Mouse (Mus musculus): ENCODE data around the gene Zfp64. TPM values are rescaled to one million over a fixed set of nuclear protein-coding genes. Genes with fewer than 3 reads are reported as not detected.

Zfp64 gene
- polyA plus RNA-seq, 1 experiment from 2014 or later: 44.3 TPM

DNA sequence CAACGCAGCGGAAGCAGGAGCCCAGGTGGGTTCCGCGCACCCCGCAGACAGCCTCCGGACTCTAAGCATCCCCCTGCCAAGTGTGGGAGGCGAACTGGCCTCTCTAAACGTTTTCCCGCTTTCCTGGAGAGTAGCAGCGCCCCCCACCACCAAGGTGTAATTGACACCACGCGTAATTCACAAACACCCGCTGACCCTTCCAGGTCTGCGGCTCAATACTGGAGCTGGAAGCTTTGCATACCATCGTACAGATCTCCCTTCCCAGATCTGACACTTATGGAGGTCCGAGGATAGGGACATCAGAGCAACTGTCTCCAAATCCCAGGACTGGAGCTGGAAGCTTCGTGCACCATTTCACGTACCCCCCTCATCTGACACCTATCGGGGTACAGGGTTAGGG lies 43.9 kb downstream of the Zfp64 start:
- Histone ChIP-seq H3K4me1 (peaks cover 47% of the 10 kb centered on the region), H3K36me3 (0 out of 2 replicates have a peak, but pooled peaks cover 3% of the 10 kb centered on the region), H3K9me3 (replicated peaks) (no peaks in the 10 kb centered on the region), H3K4me3 (peak overlapping the region; percentile 60), H3K27me3 (ENCODE audit: low read depth, poor library complexity, severe bottlenecking) (peaks cover 44% of the 10 kb centered on the region), H3K27ac (0 out of 2 replicates have a peak overlapping the region, but pooled peaks have one; percentile 30)
- peak; percentile 46 for DNase-seq (ENCODE audit: low spot score)
- under 1% methylated on average over 19 of the region's 19 CpGs for WGBS

DNA sequence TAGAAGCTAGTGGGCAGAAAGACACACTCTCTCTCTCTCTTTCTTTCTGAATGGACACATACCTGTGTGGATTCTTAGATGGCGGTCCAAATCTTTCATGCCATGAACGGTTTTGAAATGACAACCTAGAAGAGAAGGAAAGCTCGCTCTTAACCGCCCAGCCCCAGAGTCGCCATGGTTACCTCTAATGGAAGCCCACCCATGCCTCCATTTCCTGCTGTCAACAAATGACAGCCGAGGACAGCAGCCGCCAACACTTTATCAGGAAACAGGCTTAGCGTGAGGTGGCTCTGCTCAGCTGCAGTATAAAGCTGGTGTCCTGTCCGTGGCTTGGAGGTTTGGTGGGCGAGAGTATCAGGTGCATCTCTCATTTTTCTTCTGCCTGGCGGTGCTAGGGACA lies 49.4 kb downstream of the Zfp64 start:
- 0 out of 2 replicates have a peak, but pooled peaks cover 3% of the 10 kb centered on the region for H3K36me3 ChIP-seq
- peaks cover 17% of the 10 kb centered on the region for H3K27me3 ChIP-seq (ENCODE audit: low read depth, poor library complexity, severe bottlenecking)
- peak overlapping the region; percentile 64; the same call in 1 of the 2 replicates for H3K27ac ChIP-seq
- DNase-seq (ENCODE audit: low spot score): no peak
- H3K4me1 ChIP-seq: peaks cover 44% of the 10 kb centered on the region
- no peak overlapping the region for H3K4me3 ChIP-seq
- H3K9me3 ChIP-seq (replicated peaks): no peaks in the 10 kb centered on the region
- WGBS: 53% methylated on average over 11 of the region's 11 CpGs

DNA sequence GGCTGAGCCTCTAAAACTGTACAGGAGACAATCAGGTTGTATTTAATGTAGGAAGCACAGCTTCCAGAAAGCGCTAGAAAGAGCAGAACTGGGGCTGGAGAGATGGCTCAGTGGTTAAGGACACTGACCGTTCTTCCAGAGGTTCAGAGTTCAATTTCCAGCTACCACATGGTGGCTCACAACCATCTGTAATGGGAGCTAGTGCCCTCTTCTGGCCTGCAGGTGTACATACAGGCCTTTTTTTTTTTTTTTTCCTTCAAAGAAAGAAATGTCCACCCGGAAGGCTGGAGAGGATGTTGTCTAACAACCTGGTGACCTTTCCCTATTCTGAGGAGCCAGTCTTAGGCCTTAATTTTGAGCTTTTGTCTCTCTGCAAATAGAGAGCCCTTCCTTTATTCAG lies 50.5 kb downstream of the Zfp64 start:
- WGBS: 67% methylated on average over 3 of the region's 3 CpGs
- peak overlapping the region; percentile 64 for H3K27ac ChIP-seq
- H3K4me1 ChIP-seq: peaks cover 33% of the 10 kb centered on the region
- no peaks in the 10 kb centered on the region for H3K9me3 ChIP-seq (replicated peaks)
- no peak overlapping the region for H3K4me3 ChIP-seq
- DNase-seq (ENCODE audit: low spot score): no peak
- peaks cover 5% of the 10 kb centered on the region for H3K27me3 ChIP-seq (ENCODE audit: low read depth, poor library complexity, severe bottlenecking)
- H3K36me3 ChIP-seq: 0 out of 2 replicates have a peak, but pooled peaks cover 3% of the 10 kb centered on the region

DNA sequence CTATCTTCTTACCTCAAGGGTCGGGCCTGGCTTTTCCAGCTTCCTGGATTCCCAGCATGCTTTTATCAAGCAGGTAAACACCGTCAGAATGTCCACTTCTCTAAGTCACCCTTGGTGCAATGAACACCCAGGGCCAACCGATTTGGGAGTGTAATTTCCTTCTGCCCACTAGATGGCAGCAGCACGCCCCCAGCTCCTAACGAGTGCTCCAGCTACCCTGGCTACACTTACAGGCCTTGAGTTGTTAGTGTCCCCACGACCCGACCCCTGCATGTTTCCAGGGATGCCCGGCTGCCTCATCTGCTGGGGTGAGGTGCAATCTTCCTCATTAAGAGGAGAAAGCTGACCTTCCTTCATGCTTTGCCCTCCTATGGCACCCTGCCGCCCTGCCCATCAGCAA lies 51.2 kb downstream of the Zfp64 start:
- H3K36me3 ChIP-seq: no peaks in the 10 kb centered on the region
- peaks cover 31% of the 10 kb centered on the region for H3K4me1 ChIP-seq
- no peaks in the 10 kb centered on the region for H3K9me3 ChIP-seq (replicated peaks)
- 18% methylated on average over 9 of the region's 9 CpGs for WGBS
- no peak overlapping the region for H3K27ac ChIP-seq
- H3K27me3 ChIP-seq (ENCODE audit: low read depth, poor library complexity, severe bottlenecking): no peaks in the 10 kb centered on the region
- H3K4me3 ChIP-seq: no peak overlapping the region
- DNase-seq (ENCODE audit: low spot score): peak; percentile 83

DNA sequence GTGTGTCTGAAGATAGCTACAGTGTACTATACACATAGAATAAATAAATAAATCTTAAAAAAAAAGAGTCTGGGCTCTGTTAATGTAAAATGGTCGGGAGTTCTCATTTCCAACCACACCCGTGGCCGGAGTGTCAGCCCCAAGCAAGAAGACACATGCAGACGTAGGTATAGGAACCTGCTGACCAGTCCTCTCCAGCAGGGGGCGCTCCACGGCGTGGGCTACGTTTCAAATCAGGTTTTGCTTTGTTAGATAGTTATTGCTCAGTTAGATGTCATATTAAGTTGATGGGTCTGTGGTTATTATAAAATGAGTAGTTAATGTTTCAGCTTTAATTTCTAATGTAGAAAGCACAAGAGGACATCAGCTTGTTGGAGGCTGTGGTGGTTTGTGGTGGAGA lies 52.8 kb downstream of the Zfp64 start:
- DNase-seq (ENCODE audit: low spot score): peak; percentile 80
- no peak overlapping the region for H3K4me3 ChIP-seq
- WGBS: 26% methylated on average over 8 of the region's 8 CpGs
- no peaks in the 10 kb centered on the region for H3K9me3 ChIP-seq (replicated peaks)
- no peak overlapping the region for H3K27ac ChIP-seq
- H3K27me3 ChIP-seq (ENCODE audit: low read depth, poor library complexity, severe bottlenecking): no peaks in the 10 kb centered on the region
- H3K4me1 ChIP-seq: peaks cover 31% of the 10 kb centered on the region
- 0 out of 2 replicates have a peak, but pooled peaks cover 3% of the 10 kb centered on the region for H3K36me3 ChIP-seq

DNA sequence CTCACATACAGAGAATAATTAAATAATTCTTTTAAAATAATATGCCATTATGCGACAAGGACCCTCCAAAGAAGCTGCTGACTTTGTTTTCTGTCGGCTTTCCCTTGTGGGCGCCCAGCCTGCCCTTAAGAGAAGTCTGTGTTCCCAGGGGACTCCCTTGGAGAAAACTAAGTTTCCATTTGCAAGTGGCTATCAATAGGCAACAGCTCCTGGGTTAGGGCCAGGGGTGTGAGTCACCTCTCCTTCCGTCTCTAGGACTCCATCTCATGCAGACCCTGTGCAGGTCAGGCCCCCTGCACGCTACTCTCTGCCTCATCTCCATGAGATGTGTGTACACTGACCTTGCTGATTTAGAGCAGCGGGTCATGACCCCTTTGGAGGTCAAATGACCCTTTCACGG lies 57.5 kb downstream of the Zfp64 start:
- DNase-seq (ENCODE audit: low spot score): no peak
- H3K36me3 ChIP-seq: 0 out of 2 replicates have a peak, but pooled peaks cover 3% of the 10 kb centered on the region
- no peak overlapping the region for H3K27ac ChIP-seq
- H3K4me1 ChIP-seq: no peaks in the 10 kb centered on the region
- no peaks in the 10 kb centered on the region for H3K9me3 ChIP-seq (replicated peaks)
- H3K27me3 ChIP-seq (ENCODE audit: low read depth, poor library complexity, severe bottlenecking): no peaks in the 10 kb centered on the region
- no peak overlapping the region for H3K4me3 ChIP-seq
- WGBS: 87% methylated on average over 7 of the region's 7 CpGs

DNA sequence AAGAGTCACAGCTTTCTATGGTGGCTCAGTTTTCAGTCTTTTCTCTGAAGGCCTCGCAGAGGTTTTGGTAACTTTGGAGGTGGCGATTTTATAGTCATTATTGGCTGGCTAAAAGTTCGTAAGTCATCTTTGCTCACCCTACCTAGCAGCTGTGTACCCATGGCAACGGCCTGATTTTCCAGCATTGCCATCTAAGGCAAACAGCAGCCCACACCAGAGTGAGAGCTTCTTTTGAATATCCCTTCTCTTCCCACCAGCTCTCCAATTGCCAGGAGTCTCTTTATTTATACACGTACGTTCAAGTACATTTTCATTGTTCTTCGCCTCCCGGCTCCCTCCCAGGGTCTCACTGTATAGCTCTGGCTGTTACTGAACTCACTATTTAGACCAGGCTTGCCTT lies 59.9 kb downstream of the Zfp64 start:
- Histone ChIP-seq H3K4me1 (0 out of 2 replicates have a peak, but pooled peaks cover 2% of the 10 kb centered on the region), H3K9me3 (replicated peaks) (no peaks in the 10 kb centered on the region), H3K27me3 (ENCODE audit: low read depth, poor library complexity, severe bottlenecking) (no peaks in the 10 kb centered on the region), H3K4me3 (no peak overlapping the region), H3K36me3 (0 out of 2 replicates have a peak, but pooled peaks cover 3% of the 10 kb centered on the region), H3K27ac (no peak overlapping the region)
- 92% methylated on average over 8 of the region's 8 CpGs for WGBS
- DNase-seq (ENCODE audit: low spot score): no peak

DNA sequence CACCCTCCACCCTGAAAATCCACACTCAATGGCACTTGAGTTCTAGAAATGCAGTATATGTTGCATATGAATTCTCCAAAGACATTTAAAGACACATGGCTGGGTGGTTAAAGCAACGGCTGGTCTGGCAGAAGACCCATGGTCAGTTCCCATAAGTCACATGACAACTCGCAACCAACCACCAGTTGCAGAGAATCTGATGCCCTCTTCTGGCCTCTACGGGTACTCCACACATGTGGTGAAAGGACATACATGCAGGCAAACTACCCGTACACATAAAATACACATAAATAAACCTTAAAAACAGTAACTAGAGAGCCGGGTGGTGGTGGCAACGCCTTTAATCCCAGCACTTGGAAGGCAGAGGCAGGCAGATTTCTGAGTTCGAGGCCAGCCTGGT lies 60.6 kb downstream of the Zfp64 start:
- Histone ChIP-seq H3K4me1 (0 out of 2 replicates have a peak, but pooled peaks cover 2% of the 10 kb centered on the region), H3K4me3 (no peak overlapping the region), H3K27me3 (ENCODE audit: low read depth, poor library complexity, severe bottlenecking) (no peaks in the 10 kb centered on the region), H3K9me3 (replicated peaks) (no peaks in the 10 kb centered on the region), H3K36me3 (0 out of 2 replicates have a peak, but pooled peaks cover 3% of the 10 kb centered on the region), H3K27ac (no peak overlapping the region)
- no peak for DNase-seq (ENCODE audit: low spot score)
- WGBS: 90% methylated on average over 7 of the region's 7 CpGs

DNA sequence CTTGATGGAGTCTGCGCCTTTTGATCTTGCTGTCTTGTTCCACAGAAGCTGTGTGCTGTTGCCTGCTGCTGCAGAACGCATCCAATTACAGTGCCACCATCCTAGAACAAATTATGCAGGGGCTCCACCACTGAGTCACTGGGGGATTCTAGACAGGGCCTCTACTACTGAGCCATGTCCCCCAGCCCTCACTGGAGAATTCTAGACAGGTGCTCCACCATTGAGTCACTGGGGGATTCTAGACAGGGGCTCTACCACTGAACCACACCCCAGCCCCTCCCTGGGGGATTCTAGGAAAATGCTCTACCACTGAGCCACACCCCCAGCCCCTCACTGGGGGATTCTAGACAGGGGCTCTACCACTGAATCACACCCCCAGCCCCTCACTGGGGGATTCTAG lies 63.3 kb downstream of the Zfp64 start:
- DNase-seq (ENCODE audit: low spot score): no peak
- no peak overlapping the region for H3K4me3 ChIP-seq
- WGBS: 83% methylated on average over 2 of the region's 2 CpGs

DNA sequence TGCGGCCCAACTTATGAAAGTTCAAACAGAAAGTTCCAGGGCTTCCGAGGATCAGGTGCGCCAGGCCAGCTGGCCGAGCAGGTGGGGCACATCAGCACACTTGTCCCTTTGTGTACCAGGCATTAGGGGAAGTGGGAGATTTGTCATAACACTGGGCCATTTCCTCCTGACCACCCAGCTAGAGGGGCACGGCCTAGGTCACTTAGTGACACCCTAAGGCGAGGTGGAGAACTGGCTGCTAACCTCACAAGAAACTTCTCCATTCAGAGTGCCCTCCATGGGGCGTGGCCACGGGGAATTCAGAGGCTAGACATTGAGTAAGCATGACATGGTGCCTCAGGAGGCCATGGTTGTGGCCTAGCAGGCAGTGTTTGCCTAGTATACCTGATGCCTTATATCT lies 70.7 kb downstream of the Zfp64 start:
- Histone ChIP-seq H3K4me1 (peaks cover 8% of the 10 kb centered on the region; the same call in 1 of the 2 replicates), H3K27ac (no peak overlapping the region), H3K27me3 (ENCODE audit: low read depth, poor library complexity, severe bottlenecking) (no peaks in the 10 kb centered on the region), H3K36me3 (no peaks in the 10 kb centered on the region), H3K4me3 (no peak overlapping the region), H3K9me3 (replicated peaks) (no peaks in the 10 kb centered on the region)
- no peak for DNase-seq (ENCODE audit: low spot score)
- WGBS: 72% methylated on average over 8 of the region's 8 CpGs

More for the DNA sequence above, 63.3 kb downstream of the Zfp64 start:
- Histone ChIP-seq H3K27ac (no peak overlapping the region), H3K27me3 (ENCODE audit: low read depth, poor library complexity, severe bottlenecking) (no peaks in the 10 kb centered on the region), H3K9me3 (replicated peaks) (no peaks in the 10 kb centered on the region), H3K36me3 (no peaks in the 10 kb centered on the region), H3K4me1 (peaks cover 10% of the 10 kb centered on the region; the same call in 1 of the 2 replicates)

DNA sequence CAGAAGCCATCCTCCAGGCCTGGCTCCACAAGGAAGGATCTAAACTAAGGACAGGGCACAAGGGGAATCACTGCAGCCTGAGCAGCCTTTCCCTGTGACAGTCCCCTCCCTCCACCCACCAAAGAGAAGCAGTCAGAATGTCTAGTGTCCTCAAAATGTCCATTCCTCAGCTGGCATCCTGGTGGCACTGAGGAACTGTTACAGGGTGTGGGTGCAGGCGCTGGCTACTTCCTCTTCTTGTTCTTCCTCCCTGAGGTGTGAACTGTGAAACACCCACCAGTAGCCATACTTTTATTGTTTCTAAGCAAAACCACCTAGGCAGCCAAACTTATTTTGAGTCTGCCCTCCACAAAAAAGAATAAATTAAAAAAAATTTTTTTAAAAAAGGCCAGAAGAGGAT lies 72.4 kb downstream of the Zfp64 start:
- Histone ChIP-seq H3K27me3 (ENCODE audit: low read depth, poor library complexity, severe bottlenecking) (no peaks in the 10 kb centered on the region), H3K9me3 (replicated peaks) (no peaks in the 10 kb centered on the region), H3K4me1 (no peaks in the 10 kb centered on the region), H3K27ac (no peak overlapping the region), H3K36me3 (no peaks in the 10 kb centered on the region), H3K4me3 (no peak overlapping the region)
- WGBS: 94% methylated on average over 1 of the region's 1 CpGs
- no peak for DNase-seq (ENCODE audit: low spot score)

DNA sequence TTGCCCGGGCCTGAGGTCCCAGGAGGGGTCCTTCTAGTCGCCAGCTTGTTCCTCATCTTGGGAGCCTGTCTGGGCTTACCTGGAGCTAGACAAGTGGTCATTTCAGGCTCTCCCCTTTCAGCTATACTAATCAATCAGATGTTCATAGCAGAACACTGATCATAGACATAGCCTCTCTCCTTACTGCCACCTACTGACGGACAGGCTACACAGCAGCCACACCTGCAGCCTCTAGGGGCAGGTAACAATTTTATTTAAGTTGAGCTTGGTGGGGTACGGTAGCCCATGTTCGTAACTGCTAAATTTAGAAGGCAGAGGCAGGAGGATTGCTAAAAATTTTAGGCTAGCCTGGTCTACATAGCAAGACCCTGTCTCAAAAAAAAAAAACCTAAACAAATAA lies 73.5 kb downstream of the Zfp64 start:
- Histone ChIP-seq H3K27ac (no peak overlapping the region), H3K36me3 (no peaks in the 10 kb centered on the region), H3K27me3 (ENCODE audit: low read depth, poor library complexity, severe bottlenecking) (no peaks in the 10 kb centered on the region), H3K4me3 (no peak overlapping the region), H3K4me1 (no peaks in the 10 kb centered on the region), H3K9me3 (replicated peaks) (no peaks in the 10 kb centered on the region)
- 58% methylated on average over 5 of the region's 5 CpGs for WGBS
- no peak for DNase-seq (ENCODE audit: low spot score)

DNA sequence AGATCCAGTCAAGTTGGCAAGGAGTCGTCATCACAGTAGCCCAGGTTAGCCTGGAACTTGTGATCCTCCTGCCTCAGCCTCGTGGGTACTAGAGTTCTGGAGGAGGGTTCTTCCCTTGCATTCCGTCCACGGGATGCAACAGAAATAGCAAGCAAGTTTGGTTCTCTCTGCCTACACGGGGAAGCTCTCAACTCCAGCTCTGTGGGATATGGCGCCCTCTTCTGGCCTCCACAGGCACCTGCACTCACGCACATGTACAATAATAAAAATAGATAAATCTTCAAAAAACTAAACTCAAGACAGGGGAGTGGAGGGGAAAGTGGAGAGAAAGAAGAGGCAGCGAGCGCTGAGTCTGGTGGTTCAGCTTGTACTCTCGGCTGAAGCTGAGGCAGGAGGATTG lies 75.8 kb downstream of the Zfp64 start:
- no peak for DNase-seq (ENCODE audit: low spot score)
- 84% methylated on average over 10 of the region's 10 CpGs for WGBS
- peaks cover 8% of the 10 kb centered on the region for H3K4me1 ChIP-seq

DNA sequence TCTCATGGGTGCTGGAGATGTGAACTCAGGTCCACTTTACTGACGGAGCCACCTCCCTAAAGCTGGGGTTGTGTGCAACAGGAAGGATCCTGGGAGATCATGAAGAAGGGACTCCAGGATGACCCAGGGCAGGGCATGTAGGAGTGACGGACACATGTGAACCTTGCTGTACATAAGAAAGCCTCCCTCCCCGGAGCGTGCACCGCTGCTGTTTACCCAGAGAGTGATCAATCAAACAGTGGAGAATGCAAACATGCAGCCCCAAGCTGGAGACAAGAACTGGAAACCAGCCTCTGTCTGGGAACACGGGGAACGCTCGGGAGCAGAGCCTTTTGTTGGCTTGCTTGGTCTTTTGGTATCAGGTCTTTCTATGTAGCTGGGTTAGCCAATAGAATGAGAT lies 76.7 kb downstream of the Zfp64 start:
- no peak overlapping the region for H3K4me3 ChIP-seq
- no peak overlapping the region; the same call in 1 of the 2 replicates for H3K27ac ChIP-seq
- H3K4me1 ChIP-seq: peaks cover 17% of the 10 kb centered on the region
- H3K36me3 ChIP-seq: no peaks in the 10 kb centered on the region
- H3K9me3 ChIP-seq (replicated peaks): no peaks in the 10 kb centered on the region
- 87% methylated on average over 8 of the region's 8 CpGs for WGBS
- DNase-seq (ENCODE audit: low spot score): no peak
- no peaks in the 10 kb centered on the region for H3K27me3 ChIP-seq (ENCODE audit: low read depth, poor library complexity, severe bottlenecking)

More for the DNA sequence above, 75.8 kb downstream of the Zfp64 start:
- Histone ChIP-seq H3K9me3 (replicated peaks) (no peaks in the 10 kb centered on the region), H3K36me3 (no peaks in the 10 kb centered on the region), H3K4me3 (no peak overlapping the region), H3K27me3 (ENCODE audit: low read depth, poor library complexity, severe bottlenecking) (no peaks in the 10 kb centered on the region), H3K27ac (no peak overlapping the region)

Data from limb, embryonic 10.5 days (tissue).